Mouse (Mus musculus): ENCODE results near the gene Phactr4. TPM values are rescaled to one million over a fixed set of nuclear protein-coding genes. Genes with fewer than 3 reads are reported as not detected.

The Phactr4 gene
- polyA plus RNA-seq, 1 experiment, result 13.4 TPM

- no peak overlapping the region for H3K4me3 ChIP-seq (replicated peaks; ENCODE audit: extremely low read depth, low read depth, low read length)
- no peak for DNase-seq
- 51% methylated on average over 3 of the region's 3 CpGs for WGBS
- TF ChIP-seq CTCF (IDR thresholded peaks at IDR 0.05; ENCODE audit: insufficient read depth, low read length) (no peak), POLR2A (IDR thresholded peaks at IDR 0.05; ENCODE audit: borderline replicate concordance, extremely low read depth, low read depth, low read length) (no peak)
- no peaks in the 10 kb centered on the region; the same call in 1 of the 2 replicates for H3K4me1 ChIP-seq (ENCODE audit: control insufficient read depth, insufficient read depth, low read length)
These were observed 75.6 kb downstream of the Phactr4 start for GRCm38 (mm10) chr4:132346661-132347060.

DNA sequence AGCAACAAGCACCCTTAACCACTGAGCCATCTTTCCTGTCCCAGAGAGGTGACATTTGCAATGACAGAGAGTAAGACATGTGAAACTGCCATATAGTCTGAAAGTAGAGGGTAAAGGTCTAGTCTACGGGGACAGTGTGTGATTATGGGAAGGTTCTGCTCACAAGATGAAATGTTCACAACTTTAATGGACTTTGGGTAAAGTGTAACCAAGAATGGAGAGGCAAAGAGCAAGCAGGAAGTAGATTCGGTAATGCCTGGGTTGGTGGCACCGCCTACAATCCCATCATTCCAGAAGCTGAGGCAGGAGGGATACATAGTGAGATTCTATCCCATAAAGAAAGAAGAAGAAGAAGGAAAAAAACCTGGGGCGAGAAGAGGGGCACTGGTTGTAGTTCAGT, 76.0 kb downstream of the Phactr4 start:
- TF ChIP-seq CTCF (IDR thresholded peaks at IDR 0.05; ENCODE audit: insufficient read depth, low read length) (no peak), POLR2A (IDR thresholded peaks at IDR 0.05; ENCODE audit: borderline replicate concordance, extremely low read depth, low read depth, low read length) (no peak)
- DNase-seq, result no peak
- 76% methylated on average over 4 of the region's 4 CpGs for WGBS
- no peaks in the 10 kb centered on the region; the same call in 1 of the 2 replicates for H3K4me1 ChIP-seq (ENCODE audit: control insufficient read depth, insufficient read depth, low read length)
- no peak overlapping the region for H3K4me3 ChIP-seq (replicated peaks; ENCODE audit: extremely low read depth, low read depth, low read length)

GRCm38 (mm10) chr4:132345843-132346212, 76.5 kb downstream of the Phactr4 start:
- TF ChIP-seq POLR2A (IDR thresholded peaks at IDR 0.05; ENCODE audit: borderline replicate concordance, extremely low read depth, low read depth, low read length) (no peak), CTCF (IDR thresholded peaks at IDR 0.05; ENCODE audit: insufficient read depth, low read length) (no peak)
- H3K4me1 ChIP-seq (ENCODE audit: control insufficient read depth, insufficient read depth, low read length), result no peaks in the 10 kb centered on the region; the same call in 1 of the 2 replicates
- H3K4me3 ChIP-seq (replicated peaks; ENCODE audit: extremely low read depth, low read depth, low read length), result no peak overlapping the region
- DNase-seq, result no peak
- WGBS, result 38% methylated on average over 5 of the region's 5 CpGs

DNA sequence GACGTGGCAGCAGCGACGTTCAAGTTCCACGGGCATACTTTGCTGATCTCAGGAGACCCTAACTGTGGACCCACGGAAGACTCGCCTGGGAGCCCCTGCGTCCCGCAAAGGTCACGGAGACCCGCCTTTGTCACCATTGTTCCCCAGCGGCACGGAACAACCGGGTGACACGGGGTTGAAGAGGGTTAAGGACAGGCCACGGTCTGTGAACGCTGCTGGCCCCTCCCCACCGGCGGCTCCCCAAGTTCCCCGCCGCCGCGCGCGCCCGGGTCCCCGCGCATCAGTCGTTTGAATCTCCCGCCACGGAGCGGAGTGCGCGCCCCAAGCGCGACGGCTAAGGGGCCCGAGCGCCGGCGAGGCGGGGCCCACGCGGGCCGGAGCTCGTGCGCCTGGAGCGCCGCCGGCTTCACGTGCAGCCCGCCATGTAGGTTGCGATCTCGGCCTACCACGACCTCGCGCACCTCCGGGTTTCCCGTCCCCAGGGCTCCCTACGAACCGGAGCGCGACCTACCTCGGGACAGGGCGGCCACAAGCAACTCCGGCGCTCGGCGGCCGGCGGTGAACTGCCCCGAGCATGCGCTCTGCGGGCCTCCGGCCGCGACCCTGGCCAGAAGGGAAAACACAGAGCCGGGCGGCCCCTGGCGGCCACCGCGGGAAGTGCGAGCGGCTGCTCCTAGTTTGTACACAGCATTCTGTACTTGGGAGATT, 77.0 kb downstream of the Phactr4 start:
- Histone ChIP-seq H3K4me1 (ENCODE audit: control insufficient read depth, insufficient read depth, low read length) (no peaks in the 10 kb centered on the region; the same call in 1 of the 2 replicates), H3K4me3 (replicated peaks; ENCODE audit: extremely low read depth, low read depth, low read length) (peak overlapping the region; percentile 88)
- TF ChIP-seq POLR2A (IDR thresholded peaks at IDR 0.05; ENCODE audit: borderline replicate concordance, extremely low read depth, low read depth, low read length) (peak; percentile 36; the same call in 1 of the 2 replicates), CTCF (IDR thresholded peaks at IDR 0.05; ENCODE audit: insufficient read depth, low read length) (peak; percentile 67)
- peak; percentile 96 for DNase-seq
- WGBS, result under 1% methylated on average over 83 of the region's 83 CpGs

DNA sequence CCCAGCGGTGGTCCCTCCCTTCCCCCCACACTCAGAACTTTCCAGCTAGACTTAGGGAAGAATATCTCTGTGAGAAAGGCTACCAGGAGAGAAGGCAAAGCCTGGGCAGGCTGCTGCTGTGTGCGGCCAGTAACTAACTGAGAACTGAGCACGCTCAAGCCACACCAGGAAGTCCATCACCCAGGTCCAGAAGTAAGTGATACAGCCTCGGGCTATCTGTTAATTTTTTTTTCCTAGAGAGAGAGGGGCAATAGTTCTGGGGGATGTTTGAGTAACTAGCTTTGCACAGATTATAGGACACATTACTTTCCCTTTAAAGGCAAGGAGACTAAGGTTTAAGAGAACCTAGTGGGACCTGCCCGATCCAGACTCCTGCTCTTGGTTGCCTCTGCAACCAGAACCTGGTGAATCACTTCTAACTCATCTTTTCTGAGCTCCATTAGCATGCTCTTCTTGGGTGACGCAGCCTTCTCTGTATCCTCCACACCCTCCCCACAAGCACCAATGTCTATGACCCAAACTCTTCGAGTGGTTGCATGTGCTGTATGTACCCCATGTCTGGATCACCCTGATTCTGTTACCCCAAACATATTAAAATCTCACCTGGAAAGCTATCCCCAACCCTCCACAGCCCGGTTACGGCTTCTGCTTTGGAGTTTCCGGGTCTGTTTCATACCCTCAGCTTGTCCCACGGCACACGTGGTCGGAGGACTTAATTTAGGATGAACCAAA, 77.7 kb downstream of the Phactr4 start:
- Histone ChIP-seq H3K4me1 (ENCODE audit: control insufficient read depth, insufficient read depth, low read length) (no peaks in the 10 kb centered on the region; the same call in 1 of the 2 replicates), H3K4me3 (replicated peaks; ENCODE audit: extremely low read depth, low read depth, low read length) (peak overlapping the region; percentile 88)
- WGBS, result 7% methylated on average over 13 of the region's 13 CpGs
- no peak for DNase-seq
- TF ChIP-seq CTCF (IDR thresholded peaks at IDR 0.05; ENCODE audit: insufficient read depth, low read length) (no peak), POLR2A (IDR thresholded peaks at IDR 0.05; ENCODE audit: borderline replicate concordance, extremely low read depth, low read depth, low read length) (no peak)

- no peak for DNase-seq
- no peak overlapping the region for H3K4me3 ChIP-seq (replicated peaks; ENCODE audit: extremely low read depth, low read depth, low read length)
- TF ChIP-seq POLR2A (IDR thresholded peaks at IDR 0.05; ENCODE audit: borderline replicate concordance, extremely low read depth, low read depth, low read length) (no peak), CTCF (IDR thresholded peaks at IDR 0.05; ENCODE audit: insufficient read depth, low read length) (no peak)
- WGBS, result 83% methylated on average over 3 of the region's 3 CpGs
- no peaks in the 10 kb centered on the region; the same call in 1 of the 2 replicates for H3K4me1 ChIP-seq (ENCODE audit: control insufficient read depth, insufficient read depth, low read length)
These were observed 80.8 kb downstream of the Phactr4 start for GRCm38 (mm10) chr4:132341451-132341850.

DNA sequence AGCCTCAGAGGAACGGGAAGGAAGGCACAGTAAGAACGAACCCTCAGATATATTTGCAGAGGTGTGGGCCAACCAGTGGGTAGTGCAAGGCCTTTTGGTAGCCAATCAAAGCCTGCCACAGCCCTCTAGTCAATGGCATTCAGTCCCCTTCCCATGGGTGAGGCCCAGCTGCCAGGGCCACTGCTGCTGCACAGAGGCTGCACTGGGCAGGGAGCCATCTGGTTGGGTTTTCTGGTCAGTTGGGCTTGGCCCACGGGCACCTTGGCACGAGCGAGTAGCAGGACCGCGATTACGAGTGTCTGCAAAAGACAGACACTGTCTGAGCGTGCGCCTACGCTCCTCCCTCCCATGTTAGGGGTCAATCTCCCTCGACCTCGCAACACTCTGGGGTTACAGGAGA, 83.3 kb downstream of the Phactr4 start:
- no peaks in the 10 kb centered on the region for H3K4me1 ChIP-seq (ENCODE audit: control insufficient read depth, insufficient read depth, low read length)
- no peak overlapping the region for H3K4me3 ChIP-seq (replicated peaks; ENCODE audit: extremely low read depth, low read depth, low read length)
- no peak for DNase-seq
- 80% methylated on average over 13 of the region's 13 CpGs for WGBS
- no peak for TF ChIP-seq CTCF (IDR thresholded peaks at IDR 0.05; ENCODE audit: insufficient read depth, low read length)
- TF ChIP-seq POLR2A (IDR thresholded peaks at IDR 0.05; ENCODE audit: borderline replicate concordance, extremely low read depth, low read depth, low read length), result no peak

- 79% methylated on average over 6 of the region's 6 CpGs for WGBS
- Histone ChIP-seq H3K4me3 (replicated peaks; ENCODE audit: extremely low read depth, low read depth, low read length) (no peak overlapping the region), H3K4me1 (ENCODE audit: control insufficient read depth, insufficient read depth, low read length) (peaks cover 6% of the 10 kb centered on the region)
- no peak for DNase-seq
- TF ChIP-seq CTCF (IDR thresholded peaks at IDR 0.05; ENCODE audit: insufficient read depth, low read length) (no peak), POLR2A (IDR thresholded peaks at IDR 0.05; ENCODE audit: borderline replicate concordance, extremely low read depth, low read depth, low read length) (no peak)
These were observed 89.4 kb downstream of the Phactr4 start for GRCm38 (mm10) chr4:132332880-132333279.

DNA sequence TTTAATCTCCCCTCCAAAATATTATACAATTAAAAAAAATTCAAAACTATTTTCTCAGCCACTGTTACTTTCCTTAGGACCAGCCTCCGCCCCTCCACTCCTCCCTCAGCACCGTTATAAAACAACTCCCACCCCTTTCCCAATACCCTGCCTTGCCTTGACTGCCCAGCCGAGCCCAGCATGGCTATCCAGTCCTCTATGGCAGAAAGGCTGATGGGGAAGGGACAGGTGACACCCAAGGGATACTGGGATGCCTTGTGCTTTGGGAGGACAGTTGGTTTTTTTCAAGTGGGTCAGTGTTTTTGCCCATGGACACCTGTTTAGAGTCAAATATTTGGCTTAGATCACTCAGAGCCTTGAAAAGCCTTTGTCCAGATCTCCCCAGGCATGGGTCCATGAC, 90.3 kb downstream of the Phactr4 start:
- Histone ChIP-seq H3K4me1 (ENCODE audit: control insufficient read depth, insufficient read depth, low read length) (peaks cover 6% of the 10 kb centered on the region), H3K4me3 (replicated peaks; ENCODE audit: extremely low read depth, low read depth, low read length) (no peak overlapping the region)
- no peak for TF ChIP-seq POLR2A (IDR thresholded peaks at IDR 0.05; ENCODE audit: borderline replicate concordance, extremely low read depth, low read depth, low read length)
- no peak for TF ChIP-seq CTCF (IDR thresholded peaks at IDR 0.05; ENCODE audit: insufficient read depth, low read length)
- 75% methylated on average over 3 of the region's 3 CpGs for WGBS
- no peak for DNase-seq

All from lung, adult 2 months (tissue).